Mouse (Mus musculus): ENCODE data around the gene Pomgnt1.

The Pomgnt1 gene

DNA sequence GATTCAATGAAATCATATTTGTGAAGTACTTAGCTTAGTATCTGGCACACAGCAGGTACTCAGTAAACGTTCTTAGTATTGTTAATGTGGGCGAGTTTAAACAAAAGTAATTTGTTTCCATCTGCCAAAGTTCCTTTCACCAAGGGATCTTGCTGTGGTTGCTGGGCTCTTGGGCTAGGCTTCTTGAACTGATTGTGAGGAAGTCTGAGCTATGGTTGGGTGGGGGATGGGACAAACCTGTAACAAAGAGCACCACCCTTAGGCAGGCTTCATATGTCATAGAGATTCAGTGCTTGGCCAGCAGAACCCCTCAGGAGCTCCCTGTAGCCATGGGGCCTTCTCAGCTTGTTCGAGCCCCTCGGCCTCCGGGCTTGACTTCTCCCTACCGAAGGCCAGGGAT lies 49.4 kb downstream of the Pomgnt1 start, which contains the start of the genes 1700042G07Rik and Gm49337:
1700042G07Rik (plus strand) TSS at position 301 of the 400 bp plus-strand sequence.
Gm49337 (plus strand) TSS at position 313 of the 400 bp plus-strand sequence.
- no peak for DNase-seq (ENCODE audit: low spot score)

GRCm38 (mm10) chr4:116173752-116174151 lies 50.1 kb downstream of the Pomgnt1 start:
- no peak for DNase-seq (ENCODE audit: low spot score)

DNA sequence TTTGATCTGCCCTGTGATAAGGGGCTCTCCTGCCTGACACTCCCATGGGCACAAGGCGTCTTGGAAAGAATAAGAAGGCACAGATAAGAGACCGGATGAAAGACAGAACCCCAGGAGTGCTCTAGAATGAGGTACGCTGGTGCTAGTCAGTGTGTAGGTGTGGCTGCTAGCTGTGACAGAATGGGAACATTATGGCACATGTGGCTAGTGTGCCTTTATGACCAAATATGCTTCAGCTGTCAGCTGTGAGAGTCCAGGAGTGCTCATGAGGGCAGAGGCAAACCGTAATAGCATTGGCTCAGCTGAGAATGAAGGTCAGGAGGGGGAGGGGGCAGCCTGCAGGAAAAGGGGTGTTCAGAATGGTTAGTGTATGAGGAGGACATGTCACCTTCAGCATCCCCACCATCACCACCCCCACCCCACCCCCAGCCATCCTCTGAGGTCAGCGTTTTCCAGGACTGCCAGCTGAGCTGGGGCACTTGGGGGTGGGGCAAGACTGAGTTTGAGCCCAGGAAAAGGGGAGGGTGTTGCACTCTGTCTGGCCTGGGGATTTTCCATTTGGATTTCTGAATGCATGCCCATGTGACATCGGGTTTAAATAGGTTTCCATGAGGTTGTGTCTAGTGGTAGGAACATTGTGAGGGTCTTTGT lies 51.0 kb downstream of the Pomgnt1 start:
- no peak for DNase-seq (ENCODE audit: low spot score)

GRCm38 (mm10) chr4:116175136-116175535 lies 51.5 kb downstream of the Pomgnt1 start:
- DNase-seq (ENCODE audit: low spot score): no peak

- DNase-seq (ENCODE audit: low spot score): no peak
Measured at GRCm38 (mm10) chr4:116175711-116176542, 52.3 kb downstream of the Pomgnt1 start.

- DNase-seq (ENCODE audit: low spot score): peak; percentile 8
Measured at GRCm38 (mm10) chr4:116176543-116176988, 52.9 kb downstream of the Pomgnt1 start.

DNA sequence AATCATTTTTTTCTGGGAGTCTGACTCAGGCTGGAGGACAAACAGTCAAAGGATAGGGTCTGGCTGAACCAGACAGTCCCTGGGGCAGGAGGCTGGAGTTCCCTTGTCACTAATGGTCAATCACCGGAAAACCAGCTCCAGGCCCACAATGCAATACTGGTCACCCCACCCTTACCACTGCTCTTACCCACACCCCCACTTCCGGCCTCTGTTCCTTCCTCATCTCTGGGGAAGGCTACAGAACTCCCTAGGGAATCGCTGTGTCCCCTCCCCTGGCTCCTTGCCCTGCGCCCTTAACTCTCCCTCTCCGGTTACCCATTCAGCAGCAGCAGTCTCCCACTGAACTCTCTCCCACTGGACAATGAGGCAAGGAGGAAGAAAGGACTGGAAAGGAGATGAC lies 53.5 kb downstream of the Pomgnt1 start:
- no peak for DNase-seq (ENCODE audit: low spot score)

DNA sequence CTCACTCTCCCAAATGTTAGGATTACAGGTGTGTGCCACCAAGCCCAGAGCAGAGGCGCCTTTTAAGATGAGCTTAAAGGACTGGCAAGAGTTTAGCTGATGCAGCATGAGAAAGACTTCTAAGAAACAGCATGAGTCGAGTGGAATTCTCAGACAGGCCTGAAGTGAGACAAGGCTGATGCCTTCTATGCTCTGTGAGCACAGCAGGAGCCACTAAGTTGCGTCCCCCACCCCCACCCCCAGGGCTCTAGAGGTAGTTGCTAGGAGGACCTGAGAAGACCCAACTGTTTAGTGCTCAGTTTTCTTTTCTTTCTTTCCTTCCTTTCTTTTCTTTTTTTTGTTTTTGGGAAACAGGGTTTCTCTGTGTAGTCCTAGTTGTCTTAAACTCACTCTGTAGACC lies 58.4 kb downstream of the Pomgnt1 start:
- DNase-seq (ENCODE audit: low spot score): no peak

- no peak for DNase-seq (ENCODE audit: low spot score)
Measured at GRCm38 (mm10) chr4:116182745-116183144, 59.1 kb downstream of the Pomgnt1 start.

- no peak for DNase-seq (ENCODE audit: low spot score)
Measured at GRCm38 (mm10) chr4:116185083-116185482, 61.4 kb downstream of the Pomgnt1 start.

- DNase-seq (ENCODE audit: low spot score): no peak
Measured at GRCm38 (mm10) chr4:116192286-116192835, 68.7 kb downstream of the Pomgnt1 start.

DNA sequence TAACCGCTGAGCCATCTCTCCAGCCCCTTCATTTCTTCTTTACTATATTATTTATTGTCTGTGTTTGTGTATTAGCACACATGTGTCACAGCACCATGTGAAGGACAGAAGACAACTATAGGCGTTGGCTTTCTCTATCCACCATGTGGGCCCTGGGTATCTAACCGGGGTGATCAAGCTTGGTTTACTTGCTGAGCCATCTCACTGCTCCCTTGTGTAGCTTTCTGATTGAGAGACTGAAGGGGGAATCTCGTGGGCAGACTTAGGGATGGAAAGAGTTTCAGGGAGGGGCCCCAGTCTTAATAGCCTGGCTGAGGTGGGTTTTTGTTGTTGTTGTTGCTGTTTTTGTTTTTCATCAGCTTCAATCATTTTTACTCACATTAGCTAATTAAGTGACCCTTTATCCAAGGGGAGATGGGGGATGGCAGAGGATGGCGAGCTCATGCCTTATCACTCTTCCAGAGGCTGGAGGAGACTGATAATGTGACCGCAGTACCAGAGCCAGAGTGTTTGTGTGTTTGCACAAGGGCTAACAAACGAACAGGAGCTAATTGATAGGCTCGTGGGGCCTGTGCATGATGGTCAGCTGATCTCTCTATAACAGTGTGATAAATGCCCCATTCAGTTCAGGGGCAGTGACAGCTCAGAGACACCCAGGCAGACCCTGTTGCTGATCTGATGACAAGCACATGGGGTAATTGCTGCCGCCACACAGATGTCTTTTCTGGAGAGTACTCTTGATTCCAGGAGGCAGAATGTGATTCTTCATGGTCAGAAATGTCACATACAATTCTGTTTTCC lies 70.1 kb downstream of the Pomgnt1 start:
- no peak for DNase-seq (ENCODE audit: low spot score)

GRCm38 (mm10) chr4:116198422-116198821 lies 74.8 kb downstream of the Pomgnt1 start:
- DNase-seq (ENCODE audit: low spot score): no peak

GRCm38 (mm10) chr4:116204422-116204821 lies 80.8 kb downstream of the Pomgnt1 start:
- no peak for DNase-seq (ENCODE audit: low spot score)

- DNase-seq (ENCODE audit: low spot score): no peak
Measured at GRCm38 (mm10) chr4:116206531-116206930, 82.9 kb downstream of the Pomgnt1 start.

DNA sequence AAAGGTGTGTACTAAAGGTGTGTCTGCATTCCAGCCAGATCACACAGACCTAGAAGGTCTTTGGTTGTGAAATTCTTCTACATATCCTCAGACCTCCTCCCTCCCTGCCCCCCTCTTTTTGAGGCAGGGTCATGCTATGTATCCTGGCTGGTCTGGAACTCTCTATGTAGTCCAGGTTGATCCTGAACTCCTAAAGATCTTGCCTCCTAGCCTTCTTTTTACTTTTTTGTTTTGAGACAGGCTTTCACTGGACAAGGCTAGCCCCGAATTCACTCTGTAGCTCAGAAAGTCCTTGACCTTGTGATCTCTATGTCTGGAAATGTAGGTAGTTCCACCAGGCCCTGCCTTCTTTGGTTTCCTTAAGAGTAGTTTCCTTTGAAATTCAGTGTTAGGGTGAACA lies 85.3 kb downstream of the Pomgnt1 start:
- DNase-seq (ENCODE audit: low spot score): no peak

Measured in T-cell, adult 2 months (primary cell).